Mouse (Mus musculus) stomach, embryonic 14.5 days (tissue): ENCODE data around the gene Mxd1. TPM values are rescaled to one million over a fixed set of nuclear protein-coding genes. Genes with fewer than 3 reads are reported as not detected.

Experiments used
- ATAC-seq: fragments of 200-750 bp; cut with Nextera tagmentation; 2 replicates; pipeline ENCODE4 v1.8.0; 2017; ENCODE audit warnings: low read depth, moderate TSS enrichment; ENCODE audit not compliant: insufficient number of reproducible peaks, insufficient read depth, low FRiP score
- H3K27ac ChIP-seq: fragments of 300-500 bp; sonication (generic); 2 replicates; pipeline ENCODE4 v1.5.1; 2014; ENCODE audit warnings: mild to moderate bottlenecking, low read length, moderate library complexity, mixed read lengths
- H3K27me3 ChIP-seq: fragments of 300-500 bp; sonication (generic); 2 replicates; pipeline ENCODE4 v1.6.1; 2014; ENCODE audit warnings: low read length, control low read depth, mixed read lengths; ENCODE audit not compliant: control insufficient read depth, insufficient read depth
- H3K36me3 ChIP-seq: fragments of 300-500 bp; sonication (generic); 2 replicates; pipeline ENCODE4 v1.6.1; 2014; ENCODE audit warnings: mild to moderate bottlenecking, control low read depth, low read length, moderate library complexity, mixed read lengths; ENCODE audit not compliant: control insufficient read depth, insufficient read depth
- H3K4me1 ChIP-seq: fragments of 300-500 bp; sonication (generic); 2 replicates; pipeline ENCODE4 v1.6.1; 2014; ENCODE audit warnings: low read length, control low read depth, mixed read lengths; ENCODE audit not compliant: control insufficient read depth, insufficient read depth
- H3K4me2 ChIP-seq: fragments of 300-500 bp; sonication (generic); replicated peaks from 2 replicates; pipeline ENCODE4 v1.6.1; 2014; ENCODE audit warnings: low read depth, low read length, control low read depth
- H3K4me3 ChIP-seq: fragments of 300-500 bp; sonication (generic); 2 replicates; pipeline ENCODE4 v1.5.1; 2014; ENCODE audit warnings: low read depth, low read length, control low read depth
- H3K9ac ChIP-seq: fragments of 300-500 bp; sonication (generic); replicated peaks from 2 replicates; pipeline ENCODE4 v1.6.1; 2014; ENCODE audit warnings: low read depth, mild to moderate bottlenecking, control low read depth, low read length, moderate library complexity, mixed read lengths
- H3K9me3 ChIP-seq: fragments of 300-500 bp; sonication (generic); 2 replicates; pipeline ENCODE4 v1.6.1; 2016; ENCODE audit warnings: low read depth, low read length, control low read depth; ENCODE audit not compliant: control insufficient read depth
- WGBS: fragments of 180-500 bp; shearing (Covaris S2); extraction: QIAGEN DNeasy Blood & Tissue Kit; methylation state at CpG from one replicate; pipeline ENCODE4 v1.1.7; 2014; 5-methylcytosine and 5-hydroxymethylcytosine counted together
- polyA plus RNA-seq: library from polyadenylated mRNA; unstranded; fragments of >200 nt; fragmentation: Nextera tagmentation; extraction: Ambion mirVana; gene quantifications from 2 replicates; pipeline ENCODE4 v1.2.1, GENCODE M21; 2014

The Mxd1 gene
- polyA plus RNA-seq, 1 experiment from 2014 or later: 10.8 TPM

- Histone ChIP-seq H3K9ac (peak overlapping the region; percentile 82), H3K4me1 (peaks cover 5% of the 10 kb centered on the region; the same call in 1 of the 2 replicates), H3K4me2 (peak overlapping the region; percentile 68), H3K9me3 (no peaks in the 10 kb centered on the region), H3K27ac (peak overlapping the region; percentile 2; the same call in 1 of the 2 replicates), H3K36me3 (peaks cover 24% of the 10 kb centered on the region), H3K27me3 (no peaks in the 10 kb centered on the region), H3K4me3 (peak overlapping the region; percentile 73)
- 35% methylated on average over 12 of the region's 12 CpGs for WGBS
- no peak for ATAC-seq
Observed at GRCm38 (mm10) chr6:86684655-86685011, 15.7 kb upstream of the Mxd1 start.

- Histone ChIP-seq H3K9me3 (no peaks in the 10 kb centered on the region), H3K27ac (peak within 1 kb of the TSS; percentile 2; the same call in 1 of the 2 replicates), H3K36me3 (peaks cover 30% of the 10 kb centered on the region), H3K9ac (peak within 1 kb of the TSS; percentile 82), H3K4me1 (peaks cover 5% of the 10 kb centered on the region; the same call in 1 of the 2 replicates), H3K4me3 (peak within 1 kb of the TSS; percentile 73), H3K27me3 (no peaks in the 10 kb centered on the region), H3K4me2 (peak within 1 kb of the TSS; percentile 68)
- WGBS: 3% methylated on average over 36 of the region's 36 CpGs
- peak; percentile 92 for ATAC-seq
Observed at GRCm38 (mm10) chr6:86683872-86684654, 15.1 kb upstream of the Mxd1 start, which contains the start of gene Snrnp27. Gene Snrnp27, minus strand, starts transcription at chr6:86684522.

GRCm38 (mm10) chr6:86681289-86681688, 12.3 kb upstream of the Mxd1 start:
- 87% methylated on average over 3 of the region's 3 CpGs for WGBS
- H3K4me2 ChIP-seq: no peak overlapping the region
- no peak overlapping the region for H3K4me3 ChIP-seq
- no peaks in the 10 kb centered on the region for H3K27me3 ChIP-seq
- H3K36me3 ChIP-seq: peaks cover 56% of the 10 kb centered on the region
- H3K27ac ChIP-seq: no peak overlapping the region
- H3K9ac ChIP-seq: no peak overlapping the region
- no peak for ATAC-seq
- H3K4me1 ChIP-seq: peaks cover 5% of the 10 kb centered on the region; the same call in 1 of the 2 replicates
- H3K9me3 ChIP-seq: no peaks in the 10 kb centered on the region

- WGBS: 89% methylated on average over 6 of the region's 6 CpGs
- Histone ChIP-seq H3K4me1 (peaks cover 1% of the 10 kb centered on the region; the same call in 1 of the 2 replicates), H3K9ac (no peak overlapping the region), H3K27me3 (no peaks in the 10 kb centered on the region), H3K4me2 (no peak overlapping the region), H3K4me3 (no peak overlapping the region), H3K36me3 (peaks cover 71% of the 10 kb centered on the region), H3K9me3 (no peaks in the 10 kb centered on the region), H3K27ac (no peak overlapping the region)
- no peak for ATAC-seq
Observed at GRCm38 (mm10) chr6:86678341-86678740, 9.4 kb upstream of the Mxd1 start.

- H3K27ac ChIP-seq: no peak overlapping the region
- no peak for ATAC-seq
- peaks cover 7% of the 10 kb centered on the region for H3K4me1 ChIP-seq
- 15% methylated on average over 2 of the region's 2 CpGs for WGBS
- H3K4me2 ChIP-seq: no peak overlapping the region
- no peaks in the 10 kb centered on the region for H3K9me3 ChIP-seq
- no peaks in the 10 kb centered on the region for H3K27me3 ChIP-seq
- peaks cover 29% of the 10 kb centered on the region for H3K36me3 ChIP-seq
- H3K9ac ChIP-seq: no peak overlapping the region
- no peak overlapping the region for H3K4me3 ChIP-seq
Observed at GRCm38 (mm10) chr6:86670873-86671272, 1.9 kb upstream of the Mxd1 start.

GRCm38 (mm10) chr6:86669240-86669727, 323 bp upstream of the Mxd1 start:
- no peaks in the 10 kb centered on the region for H3K27me3 ChIP-seq
- 0 out of 2 replicates have a peak overlapping the region, but pooled peaks have one; percentile 44 for H3K27ac ChIP-seq
- H3K4me1 ChIP-seq: peaks cover 7% of the 10 kb centered on the region
- peak overlapping the region; percentile 82 for H3K4me3 ChIP-seq
- peak; percentile 100 for ATAC-seq
- H3K9ac ChIP-seq: peak overlapping the region; percentile 22; the same call in 1 of the 2 replicates
- no peaks in the 10 kb centered on the region for H3K9me3 ChIP-seq
- H3K4me2 ChIP-seq: peak overlapping the region; percentile 69
- H3K36me3 ChIP-seq: peaks cover 17% of the 10 kb centered on the region
- WGBS: 1% methylated on average over 31 of the region's 37 CpGs

- peaks cover 7% of the 10 kb centered on the region for H3K4me1 ChIP-seq
- H3K36me3 ChIP-seq: peaks cover 21% of the 10 kb centered on the region
- no peaks in the 10 kb centered on the region for H3K27me3 ChIP-seq
- H3K4me3 ChIP-seq: no peak overlapping the region
- H3K27ac ChIP-seq: no peak overlapping the region
- WGBS: 91% methylated on average over 10 of the region's 10 CpGs
- no peak overlapping the region for H3K9ac ChIP-seq
- H3K9me3 ChIP-seq: no peaks in the 10 kb centered on the region
- H3K4me2 ChIP-seq: no peak overlapping the region
- ATAC-seq: no peak
Observed at GRCm38 (mm10) chr6:86667061-86667460, 1.9 kb downstream of the Mxd1 start.

GRCm38 (mm10) chr6:86665560-86666307, 3.2 kb downstream of the Mxd1 start:
- Histone ChIP-seq H3K9ac (no peak overlapping the region), H3K4me1 (peaks cover 7% of the 10 kb centered on the region), H3K4me3 (no peak overlapping the region), H3K27ac (no peak overlapping the region), H3K9me3 (no peaks in the 10 kb centered on the region), H3K36me3 (peaks cover 21% of the 10 kb centered on the region), H3K27me3 (no peaks in the 10 kb centered on the region), H3K4me2 (no peak overlapping the region)
- no peak for ATAC-seq
- WGBS: 77% methylated on average over 17 of the region's 17 CpGs
